Mouse (Mus musculus): Measurements from ENCODE around the gene Afp.

- TF ChIP-seq POLR2A (IDR thresholded peaks at IDR 0.05; ENCODE audit: insufficient read depth, low read length) (no peak), CTCF (IDR thresholded peaks at IDR 0.05; ENCODE audit: low read depth, low read length) (no peak), EP300 (IDR thresholded peaks at IDR 0.05; ENCODE audit: insufficient read depth, low read depth, low read length) (no peak)
Measured at GRCm38 (mm10) chr5:90507411-90507949, 16.9 kb downstream of the Afp start.
